Mouse (Mus musculus) MEL (cell line): ENCODE measurements around the gene Tomm40.

ENCODE experiments used
- CTCF ChIP-seq, 3 experiments: IDR thresholded peaks in 2 of 3; conservative IDR thresholded peaks in 1 of 3; 2 replicates each; pipeline ENCODE4 v1.5.1; 2011 to 2012; ENCODE audit warnings: low read length in 3 of 3, low read depth in 2 of 3, mild to moderate bottlenecking in 2 of 3, improper control_type of control experiment in 1 of 3, inconsistent platforms in 1 of 3, mixed read lengths in 1 of 3, moderate library complexity in 1 of 3; ENCODE audit not compliant: control insufficient read depth in 1 of 3, insufficient read depth in 1 of 3, poor library complexity in 1 of 3, severe bottlenecking in 1 of 3
- EP300 ChIP-seq, 2 experiments: IDR thresholded peaks; 2 replicates each; pipeline ENCODE4 v1.6.1; 2011; ENCODE audit warnings: improper control_type of control experiment in 2 of 2, low read length in 2 of 2, low read depth in 1 of 2, mild to moderate bottlenecking in 1 of 2
- ETS1 ChIP-seq: IDR thresholded peaks from 2 replicates; pipeline ENCODE4 v1.6.1; 2012; ENCODE audit warnings: low read depth, mild to moderate bottlenecking, inconsistent platforms, low read length, improper control_type of control experiment, moderate library complexity
- NELFE ChIP-seq: IDR thresholded peaks from 2 replicates; pipeline ENCODE4 v1.6.1; 2011; ENCODE audit warnings: low read depth, low read length, improper control_type of control experiment
- USF2 ChIP-seq, 2 experiments: IDR thresholded peaks; 2 replicates each; pipeline ENCODE4 v1.6.1; 2011 to 2012; ENCODE audit warnings: improper control_type of control experiment in 2 of 2, low read length in 2 of 2, borderline replicate concordance in 1 of 2, inconsistent platforms in 1 of 2, low read depth in 1 of 2, mild to moderate bottlenecking in 1 of 2; ENCODE audit not compliant: insufficient read depth in 1 of 2
- ZC3H11A ChIP-seq: IDR thresholded peaks from 2 replicates; pipeline ENCODE4 v1.6.1; 2012; ENCODE audit warnings: low read depth, mild to moderate bottlenecking, inconsistent platforms, low read length, improper control_type of control experiment
- ZMIZ1 ChIP-seq: IDR thresholded peaks from 2 replicates; pipeline ENCODE4 v1.6.1; 2012; ENCODE audit warnings: low read depth, mild to moderate bottlenecking, inconsistent platforms, low read length, improper control_type of control experiment, moderate library complexity

DNA sequence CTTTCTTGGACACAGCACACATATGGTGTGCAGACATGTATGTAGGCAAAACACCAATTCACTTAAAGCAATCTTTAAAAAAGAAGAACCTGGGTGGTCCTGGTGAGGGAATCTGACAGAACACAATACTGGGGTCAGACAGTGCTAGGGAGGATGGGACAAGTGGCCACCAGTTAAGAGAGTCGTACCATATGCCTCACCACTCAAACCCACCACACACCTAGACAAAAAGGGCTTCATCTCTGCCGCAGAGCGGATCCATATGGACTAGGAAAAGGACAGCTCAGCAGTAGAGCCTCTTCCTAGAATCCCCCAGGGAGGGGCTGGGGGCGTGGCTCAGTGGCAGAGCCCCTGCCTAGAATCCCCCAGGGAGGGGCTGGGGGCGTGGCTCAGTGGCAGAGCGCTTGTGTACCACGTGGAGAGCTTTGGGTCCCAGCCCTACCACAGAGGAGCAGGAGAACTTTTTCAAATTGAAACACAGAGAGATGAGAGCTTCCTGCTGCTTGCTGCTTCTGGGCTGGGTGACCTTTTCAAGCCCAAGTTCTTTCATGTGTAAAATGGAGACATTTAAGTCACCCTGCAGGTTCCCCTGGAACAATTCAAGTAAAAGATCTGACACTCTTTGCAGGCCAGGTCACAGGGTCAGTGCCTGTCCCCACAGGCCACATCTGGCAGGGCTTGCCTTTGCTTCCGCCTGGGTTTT lies 26.2 kb upstream of the Tomm40 start:
- TF ChIP-seq USF2 (IDR thresholded peaks at IDR 0.05; ENCODE audit: borderline replicate concordance in 1 of 2, insufficient read depth in 1 of 2, low read depth in 1 of 2, low read length in 2 of 2) (no peak), ZC3H11A (no peak), CTCF (IDR thresholded peaks at IDR 0.05 in 2 of 3, conservative IDR thresholded peaks at IDR 0.05 in 1 of 3; ENCODE audit: control insufficient read depth in 1 of 3, insufficient read depth in 1 of 3, low read depth in 2 of 3, low read length in 3 of 3, poor library complexity in 1 of 3, severe bottlenecking in 1 of 3) (no peak), ETS1 (no peak), NELFE (no peak), ZMIZ1 (no peak), EP300 (IDR thresholded peaks at IDR 0.05; ENCODE audit: low read depth in 1 of 2, low read length in 2 of 2) (no peak)
